Mouse (Mus musculus): ENCODE measurements at regions not wholly inside any gene's neighbourhood (a gene's known extent, or its start where the extent isn't known, plus 50 kb on each side); places are given as distances from the start of the nearest gene placed in this dataset.
"Not testable (repeated sequence)": the region's sequence is repeated elsewhere in the genome, so short reads cannot be mapped to it uniquely, and the experiment has no call there.

DNA sequence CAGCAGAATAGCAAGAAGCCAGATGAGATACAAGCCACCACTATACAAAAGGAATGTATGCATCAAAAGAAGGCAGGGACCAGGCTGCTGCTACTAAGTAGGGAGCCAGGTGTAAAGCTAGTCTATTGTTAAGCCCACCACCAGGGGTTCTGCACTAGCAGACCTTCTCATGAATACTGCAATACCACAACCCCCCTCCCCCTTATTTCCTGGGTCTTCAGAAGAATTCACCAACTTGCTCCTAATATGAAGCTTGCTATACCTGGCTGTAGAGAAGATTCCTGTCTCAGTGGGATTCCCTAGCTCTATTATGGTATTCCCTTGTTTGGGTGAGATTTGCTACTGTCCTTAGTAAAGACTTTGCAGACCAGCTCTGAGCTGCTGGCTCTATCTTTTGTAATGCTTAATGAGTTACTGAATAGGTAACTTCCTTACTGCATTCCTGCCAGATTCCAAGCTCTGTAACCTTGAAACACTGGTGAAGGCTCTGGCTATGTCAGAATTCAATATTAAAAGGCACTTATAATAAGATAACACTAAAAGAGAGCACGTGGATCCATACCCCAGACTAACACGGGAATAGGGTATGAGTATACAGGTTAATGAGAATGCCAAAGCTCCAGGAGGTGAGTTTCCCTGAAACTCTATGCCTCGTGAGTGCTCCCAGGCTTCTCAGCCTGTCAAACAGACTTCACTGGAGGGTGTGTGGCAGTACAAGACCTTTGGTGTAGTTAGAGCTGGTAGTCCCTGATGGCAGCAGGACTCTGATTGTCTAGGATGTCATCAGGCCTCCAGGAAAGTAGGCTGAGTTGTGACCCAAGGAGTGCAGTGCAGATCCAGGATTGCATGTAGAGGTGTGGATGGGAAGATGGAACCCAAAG lies 455.5 kb downstream of the Plxdc2 start:
- not testable (repeated sequence) for DNase-seq

DNA sequence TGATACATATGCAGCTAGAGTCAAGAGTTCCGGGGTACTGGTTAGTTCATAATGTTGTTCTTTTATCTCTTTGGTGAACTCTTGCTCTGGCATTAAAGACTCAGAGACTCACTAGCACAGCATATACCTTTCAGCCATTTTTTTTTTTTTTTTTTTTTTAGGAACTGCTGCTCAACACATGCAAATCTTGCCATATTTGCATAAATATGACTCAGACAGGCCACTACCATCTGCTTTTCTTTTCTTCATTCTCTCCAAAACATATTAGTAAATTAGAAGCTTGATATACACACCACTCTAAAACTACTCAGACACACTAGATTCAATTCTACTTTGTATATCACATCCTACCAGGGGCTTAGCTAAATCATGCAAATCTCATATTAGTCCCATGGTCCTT lies 464.3 kb downstream of the Plxdc2 start:
- no peak for DNase-seq

GRCm38 (mm10) chr2:16824681-16825230 lies 468.7 kb downstream of the Plxdc2 start:
- no peak for DNase-seq

GRCm38 (mm10) chr2:16827266-16827665 lies 471.2 kb downstream of the Plxdc2 start:
- DNase-seq: peak; percentile 32

DNA sequence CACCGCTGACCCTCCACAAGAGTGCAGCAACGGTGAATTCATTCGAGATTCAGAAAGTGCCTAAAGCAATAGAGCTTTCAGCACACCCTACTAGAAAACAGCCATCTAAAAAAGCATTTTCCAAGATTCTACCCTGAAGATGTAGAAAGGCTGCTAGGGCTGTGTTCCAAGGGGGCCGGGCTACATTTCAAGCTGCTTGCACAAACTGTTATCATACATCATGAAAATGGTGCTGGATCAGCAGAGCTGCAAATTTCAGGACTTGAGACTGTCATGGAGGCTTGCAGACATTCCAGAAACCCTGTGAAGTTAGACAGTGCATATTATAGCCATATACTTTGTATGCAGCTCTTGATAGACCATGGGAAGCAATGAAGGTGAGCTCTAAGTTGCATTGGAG lies 479.9 kb downstream of the Plxdc2 start:
- no peak for DNase-seq

- DNase-seq: no peak
Observed at GRCm38 (mm10) chr2:16838718-16839117, 482.6 kb downstream of the Plxdc2 start.

- DNase-seq: peak; percentile 73
Observed at GRCm38 (mm10) chr2:16849916-16850315, 493.8 kb downstream of the Plxdc2 start.

DNA sequence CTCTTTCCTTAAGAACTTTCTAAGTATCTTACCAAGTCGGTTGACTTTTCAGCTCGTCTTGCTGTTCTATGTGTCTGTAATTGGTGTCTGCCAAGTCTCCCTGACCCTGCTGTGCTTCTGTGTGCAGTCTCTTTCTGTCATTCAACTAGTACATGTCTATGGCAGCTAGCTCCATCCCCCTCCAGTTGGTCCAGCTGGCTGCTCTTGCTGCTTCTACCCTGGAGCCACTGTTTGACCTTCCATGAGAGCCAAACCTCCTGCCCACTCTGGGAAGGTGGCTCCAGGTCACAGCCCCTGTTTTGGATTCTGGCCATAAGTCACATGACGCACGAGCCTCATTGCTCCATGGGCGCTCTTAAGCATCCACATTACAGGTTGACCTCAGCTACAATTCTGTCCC lies 504.0 kb downstream of the Plxdc2 start:
- DNase-seq: no peak

GRCm38 (mm10) chr2:16866163-16866852 lies 510.2 kb downstream of the Plxdc2 start:
- DNase-seq: no peak

- DNase-seq: not testable (repeated sequence)
Observed at GRCm38 (mm10) chr2:16892381-16892780, 536.3 kb downstream of the Plxdc2 start.

DNA sequence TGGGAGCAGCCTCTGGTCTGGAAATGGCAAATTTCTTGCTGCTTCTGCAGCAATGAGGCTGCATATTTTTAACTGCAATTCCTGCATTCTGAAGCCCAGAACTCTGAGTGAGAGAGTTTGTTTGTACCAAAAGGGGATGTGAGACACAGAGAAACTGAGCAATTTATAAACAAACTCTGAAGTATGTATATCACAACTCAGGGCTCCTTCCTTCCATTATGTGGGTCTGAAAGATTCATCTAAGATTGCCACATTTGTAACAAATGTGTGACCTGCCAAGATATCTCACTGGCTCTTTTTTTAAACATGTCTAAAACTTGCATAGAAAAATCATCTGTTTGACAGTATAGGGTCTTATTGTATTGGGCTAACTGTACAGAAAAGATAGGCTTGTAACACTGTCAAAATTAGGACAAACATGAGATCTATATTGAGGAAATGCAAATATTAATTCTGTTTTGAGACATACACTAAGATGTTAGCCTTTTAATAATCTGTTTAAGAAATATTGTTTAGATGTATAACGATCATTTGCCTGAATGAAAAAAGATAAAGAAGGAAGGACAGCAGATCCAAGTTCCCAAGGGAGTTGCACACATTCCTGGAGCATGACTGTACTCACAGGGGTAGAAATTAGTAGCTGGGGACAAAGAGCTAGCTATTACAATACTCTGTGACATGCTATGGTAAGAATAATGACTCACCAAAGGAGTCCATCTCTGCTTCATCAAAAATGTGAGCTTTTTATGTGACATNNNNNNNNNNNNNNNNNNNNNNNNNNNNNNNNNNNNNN lies 553.3 kb downstream of the Plxdc2 start:
- DNase-seq: no peak

DNA sequence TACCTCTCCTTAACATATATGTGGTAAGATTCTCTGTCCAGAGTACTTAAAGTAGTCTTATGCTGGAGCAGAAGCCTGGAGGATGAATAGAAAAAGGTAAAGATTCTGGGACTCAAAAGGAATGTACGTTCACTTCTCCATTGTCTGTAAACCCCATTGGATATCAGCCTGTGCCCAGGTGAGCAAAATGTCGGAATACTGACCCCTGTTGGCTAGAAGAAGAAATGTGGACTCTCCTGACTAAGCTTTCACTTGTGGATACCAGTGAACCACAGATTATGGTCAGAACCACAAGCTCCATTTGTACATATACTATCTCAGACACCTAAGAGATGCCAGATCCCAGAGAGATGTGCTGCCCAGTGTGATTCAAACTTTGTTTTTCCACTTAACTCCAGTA lies 558.5 kb downstream of the Plxdc2 start:
- no peak for DNase-seq

DNA sequence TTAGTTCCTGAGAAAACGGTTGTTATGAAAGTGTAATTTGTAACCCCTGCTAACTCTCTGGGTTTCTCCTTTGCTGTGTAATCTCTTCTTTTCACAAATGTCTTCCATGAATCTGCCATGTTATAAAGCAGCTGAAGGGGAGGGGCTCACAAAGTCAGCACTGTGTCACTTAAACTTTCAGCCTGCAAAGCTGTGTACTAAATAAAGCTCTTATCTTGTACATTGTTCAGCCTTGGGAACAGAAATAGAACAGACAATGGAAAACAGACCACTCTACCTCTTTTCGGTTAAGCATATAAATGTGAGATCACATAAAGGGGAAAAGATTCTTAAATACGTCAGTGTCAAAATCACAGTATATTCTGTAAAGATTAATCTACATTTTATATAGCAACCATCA lies 573.9 kb downstream of the Plxdc2 start:
- no peak for DNase-seq

DNA sequence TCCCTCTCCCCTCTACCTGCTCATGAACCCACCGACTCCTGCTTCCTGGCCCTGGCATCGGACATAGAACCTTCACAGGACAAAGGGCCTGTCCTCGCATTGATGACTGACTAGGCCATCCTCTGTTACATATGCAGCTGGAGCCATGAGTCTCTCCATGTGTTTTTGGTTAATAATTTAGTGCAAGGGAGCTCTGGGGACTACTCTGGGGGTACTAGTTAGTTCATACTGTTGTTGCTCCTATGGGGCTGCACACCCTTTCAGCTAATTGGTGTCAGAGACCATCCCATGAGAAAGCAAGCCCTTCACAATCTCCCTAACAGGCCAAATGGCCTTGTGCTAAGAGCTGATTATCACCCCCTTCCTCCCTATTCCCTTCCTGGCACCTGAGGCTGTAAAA lies 603.3 kb downstream of the Plxdc2 start:
- DNase-seq: no peak

- DNase-seq: no peak
Observed at GRCm38 (mm10) chr2:16977380-16977779, 621.3 kb downstream of the Plxdc2 start.

DNA sequence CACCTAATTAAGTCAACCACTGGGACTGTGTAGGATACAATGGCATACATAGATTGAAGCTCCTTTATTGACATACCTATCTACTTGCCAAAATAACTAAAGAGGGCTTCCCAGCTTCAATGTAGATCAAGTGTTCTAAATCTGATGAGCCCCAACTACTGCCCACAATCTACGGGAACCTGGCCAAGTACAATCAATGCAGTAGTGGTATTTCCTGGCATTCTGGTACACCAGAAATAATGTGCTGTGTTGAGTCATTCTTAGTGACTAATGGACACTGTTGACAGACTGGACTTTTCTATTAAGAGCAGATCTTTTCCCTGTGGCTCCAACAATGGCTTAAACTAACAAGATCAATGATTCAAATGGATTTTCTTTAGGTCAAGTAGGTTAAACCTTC lies 626.7 kb downstream of the Plxdc2 start:
- DNase-seq: no peak

DNA sequence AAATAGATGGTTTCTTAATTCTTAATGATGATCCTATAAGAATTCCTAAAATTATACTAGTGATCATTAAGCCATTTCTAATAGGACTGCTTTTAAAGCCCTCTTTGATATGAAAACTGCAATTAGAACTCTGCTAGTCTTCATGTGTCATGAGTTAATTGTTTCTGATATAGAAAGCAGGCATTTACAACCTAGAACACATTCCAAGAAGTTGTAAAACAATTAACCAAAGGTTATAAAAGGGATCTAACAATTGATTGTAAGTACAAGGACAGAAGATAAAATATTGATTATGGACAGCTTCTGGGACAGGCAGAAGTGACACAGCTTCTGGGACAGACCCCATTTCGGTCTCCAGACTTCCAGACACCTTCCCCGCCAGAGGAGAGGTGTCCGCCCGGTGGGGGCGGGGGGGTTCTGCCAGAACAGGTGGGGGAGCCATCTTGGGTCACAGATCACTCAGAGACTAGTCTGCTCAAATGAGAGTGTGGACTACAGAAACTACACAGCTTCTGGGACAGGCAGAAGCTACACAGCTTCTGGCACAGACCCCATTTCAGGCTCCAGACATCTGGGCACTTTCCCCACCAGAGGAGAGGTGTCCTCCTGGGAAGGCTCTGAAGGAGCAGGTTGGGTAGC lies 627.6 kb downstream of the Plxdc2 start:
- no peak for DNase-seq

Small RNA genes in the stretch of these regions (microRNA-seq; reads per million reads assigned to microRNA genes)
- gene Gm24933 (ENCODE audit: borderline replicate concordance in 2 of 2): 0 reads per million in 2 experiments
